8 mouse cellular contexts compared by ENCODE assay signal in genomic region chr2:35109141-35109923, GRCm38 (mm10). TPM values are rescaled to one million over a fixed set of nuclear protein-coding genes. Genes with fewer than 3 reads are reported as not detected.
DNase-seq lines count a peak whose midpoint lies in the region; ATAC-seq and TF ChIP-seq lines count a peak whose summit lies in the region.

Cntrl (plus strand) TSS chr2:35109492.

- H3K9ac ChIP-seq in CH12.LX (ENCODE audit: insufficient read depth, low read depth), result peak within 1 kb of the TSS; percentile 76
- peak within 1 kb of the TSS; percentile 73 for H3K9ac ChIP-seq in forebrain, embryonic 12.5 days
- peak within 1 kb of the TSS; percentile 78 for H3K9ac ChIP-seq in heart, postnatal 0 days (replicated peaks; ENCODE audit: low read depth, low read length)
- H3K9ac ChIP-seq in liver, postnatal 0 days (replicated peaks), result peak within 1 kb of the TSS; percentile 89
- H3K9ac ChIP-seq in neural tube, embryonic 14.5 days (replicated peaks; ENCODE audit: low read depth, low read length), result peak within 1 kb of the TSS; percentile 76

- peaks cover 1 to 32% of the 10 kb centered on the region in 2 experiments for H3K4me1 ChIP-seq in CH12.LX (ENCODE audit: control insufficient read depth in 1 of 2, insufficient read depth in 2 of 2)
- peaks cover 7% of the 10 kb centered on the region; the same call in 1 of the 2 replicates for H3K4me1 ChIP-seq in forebrain, embryonic 12.5 days
- H3K4me1 ChIP-seq in heart, postnatal 0 days (ENCODE audit: control insufficient read depth, insufficient read depth), result no peaks in the 10 kb centered on the region
- H3K4me1 ChIP-seq in liver, postnatal 0 days (ENCODE audit: insufficient read depth), result peaks cover 24% of the 10 kb centered on the region
- no peaks in the 10 kb centered on the region for H3K4me1 ChIP-seq in neural tube, embryonic 14.5 days (ENCODE audit: control insufficient read depth, insufficient read depth, low read length)

- no peak for TF ChIP-seq CTCF in CH12.LX (conservative IDR thresholded peaks at IDR 0.05 in 1 of 2, IDR thresholded peaks at IDR 0.05 in 1 of 2; ENCODE audit: low read depth in 2 of 2, low read length in 2 of 2)
- TF ChIP-seq CTCF in heart, postnatal 0 days (IDR thresholded peaks at IDR 0.05; ENCODE audit: low read depth), result no peak
- TF ChIP-seq CTCF in liver, postnatal 0 days (IDR thresholded peaks at IDR 0.05; ENCODE audit: low read depth), result peak; percentile 25; the same call in 1 of the 2 replicates

- H3K4me2 ChIP-seq in CH12.LX (ENCODE audit: insufficient read depth, low read depth, poor library complexity, severe bottlenecking), result peak within 1 kb of the TSS; percentile 100
- peak within 1 kb of the TSS; percentile 67 for H3K4me2 ChIP-seq in forebrain, embryonic 12.5 days
- peak within 1 kb of the TSS; percentile 77 for H3K4me2 ChIP-seq in heart, postnatal 0 days (ENCODE audit: low read depth, low read length)
- H3K4me2 ChIP-seq in liver, postnatal 0 days (ENCODE audit: low read depth, low read length), result peak within 1 kb of the TSS; percentile 93
- H3K4me2 ChIP-seq in neural tube, embryonic 14.5 days (ENCODE audit: low read depth, low read length), result peak within 1 kb of the TSS; percentile 69

- no peak for TF ChIP-seq RAD21 in CH12.LX (IDR thresholded peaks at IDR 0.05; ENCODE audit: low read depth, low read length)

- dilution Hi-C loops in CH12.LX (cut with MboI; ENCODE audit: extremely low pct_ligation_motif_present, extremely low pct_unique_long_range_greater_than_20kb, low sequenced_read_pairs), result no loop called here

- WGBS in forebrain, embryonic 12.5 days, result under 1% methylated on average over 60 of the region's 62 CpGs
- under 1% methylated on average over 61 of the region's 62 CpGs for WGBS in heart, postnatal 0 days
- WGBS in large intestine, adult 2 months, result under 1% methylated on average over 61 of the region's 62 CpGs
- 1% methylated on average over 62 of the region's 62 CpGs for WGBS in liver, postnatal 0 days (ENCODE audit: insufficient replicate concordance)
- under 1% methylated on average over 62 of the region's 62 CpGs for WGBS in neural tube, embryonic 14.5 days

- peaks cover 31% of the 10 kb centered on the region for H3K79me2 ChIP-seq in CH12.LX (replicated peaks; ENCODE audit: control insufficient read depth, extremely low read depth, insufficient read depth, poor library complexity, severe bottlenecking)

- TF ChIP-seq EP300 in CH12.LX (IDR thresholded peaks at IDR 0.05; ENCODE audit: low read length), result no peak
- TF ChIP-seq EP300 in heart, postnatal 0 days (IDR thresholded peaks at IDR 0.05; ENCODE audit: low read depth), result no peak
- TF ChIP-seq EP300 in liver, postnatal 0 days (IDR thresholded peaks at IDR 0.05; ENCODE audit: low read depth), result no peak; the same call in 1 of the 2 replicates

- H3K27ac ChIP-seq in CH12.LX (ENCODE audit: insufficient read depth, low read depth), result peak within 1 kb of the TSS; percentile 92
- H3K27ac ChIP-seq in forebrain, embryonic 12.5 days, result peak within 1 kb of the TSS; percentile 65
- H3K27ac ChIP-seq in heart, postnatal 0 days (ENCODE audit: low read depth), result peak within 1 kb of the TSS; percentile 87
- peak within 1 kb of the TSS; percentile 98 for H3K27ac ChIP-seq in liver, postnatal 0 days (ENCODE audit: low read depth)
- peak within 1 kb of the TSS; percentile 80 for H3K27ac ChIP-seq in neural tube, embryonic 14.5 days (ENCODE audit: low read depth, low read length)

- ATAC-seq in forebrain, embryonic 12.5 days (ENCODE audit: low FRiP score), result peak; percentile 97
- peak; percentile 98 for ATAC-seq in heart, postnatal 0 days (ENCODE audit: insufficient read depth, low read depth)
- ATAC-seq in liver, postnatal 0 days, result peak; percentile 90
- ATAC-seq in neural tube, embryonic 14.5 days (ENCODE audit: low read depth), result peak; percentile 96

- no peaks in the 10 kb centered on the region for H3K9me3 ChIP-seq in CH12.LX (replicated peaks; ENCODE audit: low read length)
- no peaks in the 10 kb centered on the region for H3K9me3 ChIP-seq in forebrain, embryonic 12.5 days
- no peaks in the 10 kb centered on the region for H3K9me3 ChIP-seq in heart, postnatal 0 days (replicated peaks; ENCODE audit: control insufficient read depth, low read length)
- no peaks in the 10 kb centered on the region for H3K9me3 ChIP-seq in liver, postnatal 0 days (ENCODE audit: low read length)
- no peaks in the 10 kb centered on the region for H3K9me3 ChIP-seq in neural tube, embryonic 14.5 days (ENCODE audit: control insufficient read depth, low read length)

- peak; percentile 92 for DNase-seq in CH12.LX (ENCODE audit: extremely low read depth)
- peak; percentile 83 for DNase-seq in c-Kit-positive CD71-positive TER-119-negative erythroid progenitor cells, embryonic 14.5 days (ENCODE audit: low read depth)
- peak; percentile 88 for DNase-seq in heart, postnatal 0 days (ENCODE audit: low spot score)
- DNase-seq in large intestine, adult 2 months (ENCODE audit: low read depth, low spot score), result no peak
- peak; percentile 97 for DNase-seq in liver, postnatal 0 days
- DNase-seq in testis, postnatal 10 days (ENCODE audit: low spot score), result peak; percentile 98

- H3K4me3 ChIP-seq in CH12.LX (replicated peaks in 1 of 3; ENCODE audit: low read depth in 2 of 3, low read length in 2 of 3, poor library complexity in 1 of 3), result peak within 1 kb of the TSS; percentile 66 to 93 (median 76)
- peak within 1 kb of the TSS; percentile 59 for H3K4me3 ChIP-seq in forebrain, embryonic 12.5 days (replicated peaks)
- peak within 1 kb of the TSS; percentile 78 for H3K4me3 ChIP-seq in heart, postnatal 0 days (ENCODE audit: low read depth, low read length)
- peak within 1 kb of the TSS; percentile 87 for H3K4me3 ChIP-seq in liver, postnatal 0 days (ENCODE audit: low read depth, low read length)
- peak within 1 kb of the TSS; percentile 87 for H3K4me3 ChIP-seq in neural tube, embryonic 14.5 days (ENCODE audit: low read depth, low read length)

- no peaks in the 10 kb centered on the region for H3K27me3 ChIP-seq in CH12.LX (replicated peaks)
- H3K27me3 ChIP-seq in forebrain, embryonic 12.5 days, result no peaks in the 10 kb centered on the region
- no peaks in the 10 kb centered on the region for H3K27me3 ChIP-seq in heart, postnatal 0 days (ENCODE audit: control insufficient read depth, insufficient read depth, low read length)
- H3K27me3 ChIP-seq in liver, postnatal 0 days (ENCODE audit: insufficient read depth, low read length), result no peaks in the 10 kb centered on the region
- no peaks in the 10 kb centered on the region for H3K27me3 ChIP-seq in neural tube, embryonic 14.5 days (ENCODE audit: control insufficient read depth, insufficient read depth, low read length)

- in situ Hi-C loops in CH12.LX (cut with MboI; ENCODE audit: low pct_ligation_motif_present, low pct_unique_long_range_greater_than_20kb, low sequenced_read_pairs), result loop anchor here (5.0 to 25.0 kb wide), 3 partner anchors 57 to 322 kb away; partner anchors contain the start of genes Rabepk and Traf1

- peak; percentile 80 for TF ChIP-seq POLR2A in CH12.LX (IDR thresholded peaks at IDR 0.05; ENCODE audit: low read depth, low read length)

- H3K36me3 ChIP-seq in CH12.LX (replicated peaks in 1 of 2; ENCODE audit: control insufficient read depth in 1 of 2, insufficient read depth in 1 of 2, low read length in 1 of 2), result peaks cover 7 to 20% of the 10 kb centered on the region in 2 experiments
- H3K36me3 ChIP-seq in forebrain, embryonic 12.5 days (replicated peaks), result peaks cover 4% of the 10 kb centered on the region; the same call in 1 of the 2 replicates
- H3K36me3 ChIP-seq in heart, postnatal 0 days (replicated peaks; ENCODE audit: control insufficient read depth, insufficient read depth, low read length), result no peaks in the 10 kb centered on the region
- H3K36me3 ChIP-seq in liver, postnatal 0 days (replicated peaks; ENCODE audit: insufficient read depth, low read length), result peaks cover 4% of the 10 kb centered on the region; the same call in 1 of the 2 replicates
- no peaks in the 10 kb centered on the region for H3K36me3 ChIP-seq in neural tube, embryonic 14.5 days (ENCODE audit: control insufficient read depth, insufficient read depth, low read length)

TF ChIP-seq in CH12.LX, 34 proteins besides CTCF, POLR2A, EP300 and RAD21 (continues in another document):
- TF ChIP-seq MAX (IDR thresholded peaks at IDR 0.05; ENCODE audit: low read length) (peak; percentile 73), MYC (IDR thresholded peaks at IDR 0.05; ENCODE audit: low read depth, low read length) (peak; percentile 47; the same call in 1 of the 2 replicates), TCF12 (IDR thresholded peaks at IDR 0.05; ENCODE audit: low read depth, low read length) (peak; percentile 64; the same call in 1 of the 2 replicates), ELF1 (IDR thresholded peaks at IDR 0.05; ENCODE audit: low read depth, low read length) (peak; percentile 94), SMC3 (IDR thresholded peaks at IDR 0.05; ENCODE audit: low read depth, low read length) (no peak), CHD2 (IDR thresholded peaks at IDR 0.05; ENCODE audit: low read length) (no peak; the same call in 1 of the 2 replicates), HCFC1 (IDR thresholded peaks at IDR 0.05; ENCODE audit: low read depth, low read length) (peak; percentile 33; the same call in 1 of the 2 replicates), ETS1 (conservative IDR thresholded peaks at IDR 0.05; ENCODE audit: low read depth, low read length) (peak; percentile 25; the same call in 1 of the 2 replicates), USF2 (conservative IDR thresholded peaks at IDR 0.05; ENCODE audit: low read depth, low read length) (no peak), USF1 (IDR thresholded peaks at IDR 0.05; ENCODE audit: low read depth, low read length) (no peak), NELFE (IDR thresholded peaks at IDR 0.05; ENCODE audit: low read depth, low read length) (peak; percentile 76), RCOR1 (conservative IDR thresholded peaks at IDR 0.05; ENCODE audit: low read depth, low read length) (no peak), UBTF (IDR thresholded peaks at IDR 0.05; ENCODE audit: low read depth, low read length) (peak; percentile 72; the same call in 1 of the 2 replicates), NRF1 (IDR thresholded peaks at IDR 0.05; ENCODE audit: low read depth, low read length) (peak; percentile 77), IRF4 (IDR thresholded peaks at IDR 0.05; ENCODE audit: low read depth, low read length) (0 out of 2 replicates have a peak, but pooled peaks have one; percentile 14)

RNA-seq across cellular contexts. Expression of gene Cntrl, which starts in this region (rescaled TPM):
- total RNA-seq in CH12.LX (2012; rRNA removed) (55.6 and 59.1 TPM in 2 replicates), CH12.LX (2014; rRNA removed) (64.5 and 66.3 TPM in 2 replicates)
- polyA plus RNA-seq in CH12.LX (2012; ENCODE audit: insufficient read length, low read depth), result 64.5 and 69.7 TPM in 2 replicates
- polyA plus RNA-seq in forebrain, embryonic 12.5 days (2016; fragmentation: Nextera tagmentation; extraction: Ambion mirVana), result 37.1 and 38.2 TPM in 2 replicates
- 5.8 and 17.7 TPM in 2 replicates for total RNA-seq in heart, postnatal 0 days (2014; rRNA removed; ENCODE audit: low replicate concordance)
- polyA plus RNA-seq in heart, postnatal 0 days (2015; fragmentation: Nextera tagmentation; extraction: Ambion mirVana), result 8.6 and 9.1 TPM in 2 replicates
- 11.1 and 12.3 TPM in 2 replicates for polyA plus RNA-seq in large intestine, adult 2 months (2012; rRNA removed)
- 10.5 and 10.8 TPM in 2 replicates for polyA plus RNA-seq in liver, postnatal 0 days (2015; fragmentation: Nextera tagmentation; extraction: Ambion mirVana)
- polyA plus RNA-seq in neural tube, embryonic 14.5 days (2014; fragmentation: Nextera tagmentation; extraction: Ambion mirVana), result 9.5 and 11.4 TPM in 2 replicates
